Mouse (Mus musculus): Measurements from ENCODE around the gene Atxn2. TPM values are rescaled to one million over a fixed set of nuclear protein-coding genes. Genes with fewer than 3 reads are reported as not detected.

The Atxn2 gene
- polyA plus RNA-seq, 1 experiment from 2014 or later = 74.4 TPM

GRCm38 (mm10) chr5:121815867-121816380 is 104.8 kb downstream of the Atxn2 start:
- DNase-seq (ENCODE audit: low spot score) = no peak

GRCm38 (mm10) chr5:121816611-121817010 is 105.5 kb downstream of the Atxn2 start:
- ATAC-seq (ENCODE audit: insufficient number of reproducible peaks, low FRiP score, low TSS enrichment, low read depth) (no peak), DNase-seq (ENCODE audit: low spot score) (no peak)
- Histone ChIP-seq H3K27ac (replicated peaks; ENCODE audit: low read depth, low read length) (no peak overlapping the region), H3K4me2 (ENCODE audit: low read depth, severe bottlenecking) (no peak overlapping the region), H3K27me3 (ENCODE audit: control insufficient read depth, insufficient read depth, low read length) (no peaks in the 10 kb centered on the region), H3K9me3 (ENCODE audit: control insufficient read depth, low read length) (no peaks in the 10 kb centered on the region), H3K36me3 (ENCODE audit: control insufficient read depth, insufficient read depth, low read length) (peaks cover 42% of the 10 kb centered on the region), H3K9ac (ENCODE audit: low read length) (no peak overlapping the region), H3K4me3 (ENCODE audit: low read depth, low read length) (no peak overlapping the region), H3K4me1 (ENCODE audit: control insufficient read depth, insufficient read depth, low read length) (no peaks in the 10 kb centered on the region)
- WGBS = 93% methylated on average over 2 of the region's 2 CpGs

More at GRCm38 (mm10) chr5:121815867-121816380, 104.8 kb downstream of the Atxn2 start:
- Histone ChIP-seq H3K36me3 (ENCODE audit: control insufficient read depth, insufficient read depth, low read length) (peaks cover 48% of the 10 kb centered on the region), H3K27ac (replicated peaks; ENCODE audit: low read depth, low read length) (no peak overlapping the region), H3K27me3 (ENCODE audit: control insufficient read depth, insufficient read depth, low read length) (no peaks in the 10 kb centered on the region), H3K4me2 (ENCODE audit: low read depth, severe bottlenecking) (no peak overlapping the region), H3K9ac (ENCODE audit: low read length) (no peak overlapping the region), H3K4me1 (ENCODE audit: control insufficient read depth, insufficient read depth, low read length) (no peaks in the 10 kb centered on the region), H3K9me3 (ENCODE audit: control insufficient read depth, low read length) (no peaks in the 10 kb centered on the region), H3K4me3 (ENCODE audit: low read depth, low read length) (no peak overlapping the region)
- 93% methylated on average over 8 of the region's 8 CpGs for WGBS
- ATAC-seq (ENCODE audit: insufficient number of reproducible peaks, low FRiP score, low TSS enrichment, low read depth) = no peak

GRCm38 (mm10) chr5:121817551-121817950 is 106.4 kb downstream of the Atxn2 start:
- Histone ChIP-seq H3K27me3 (ENCODE audit: control insufficient read depth, insufficient read depth, low read length) (no peaks in the 10 kb centered on the region), H3K9ac (ENCODE audit: low read length) (no peak overlapping the region), H3K4me2 (ENCODE audit: low read depth, severe bottlenecking) (no peak overlapping the region), H3K9me3 (ENCODE audit: control insufficient read depth, low read length) (no peaks in the 10 kb centered on the region), H3K4me3 (ENCODE audit: low read depth, low read length) (no peak overlapping the region), H3K4me1 (ENCODE audit: control insufficient read depth, insufficient read depth, low read length) (no peaks in the 10 kb centered on the region), H3K27ac (replicated peaks; ENCODE audit: low read depth, low read length) (no peak overlapping the region), H3K36me3 (ENCODE audit: control insufficient read depth, insufficient read depth, low read length) (peaks cover 36% of the 10 kb centered on the region)
- no peak for DNase-seq (ENCODE audit: low spot score)
- ATAC-seq (ENCODE audit: insufficient number of reproducible peaks, low FRiP score, low TSS enrichment, low read depth) = no peak
- WGBS = 91% methylated on average over 9 of the region's 9 CpGs

- no peak overlapping the region for H3K4me2 ChIP-seq (ENCODE audit: low read depth, severe bottlenecking)
- H3K36me3 ChIP-seq (ENCODE audit: control insufficient read depth, insufficient read depth, low read length) = peaks cover 29% of the 10 kb centered on the region
- peaks cover 4% of the 10 kb centered on the region; the same call in 1 of the 2 replicates for H3K4me1 ChIP-seq (ENCODE audit: control insufficient read depth, insufficient read depth, low read length)
- no peaks in the 10 kb centered on the region for H3K9me3 ChIP-seq (ENCODE audit: control insufficient read depth, low read length)
- WGBS = 96% methylated on average over 7 of the region's 7 CpGs
- H3K4me3 ChIP-seq (ENCODE audit: low read depth, low read length) = no peak overlapping the region
- ATAC-seq (ENCODE audit: insufficient number of reproducible peaks, low FRiP score, low TSS enrichment, low read depth) = no peak
- no peaks in the 10 kb centered on the region for H3K27me3 ChIP-seq (ENCODE audit: control insufficient read depth, insufficient read depth, low read length)
- DNase-seq (ENCODE audit: low spot score) = no peak
- no peak overlapping the region for H3K27ac ChIP-seq (replicated peaks; ENCODE audit: low read depth, low read length)
- no peak overlapping the region for H3K9ac ChIP-seq (ENCODE audit: low read length)
Observed at GRCm38 (mm10) chr5:121818401-121818800, 107.3 kb downstream of the Atxn2 start.

GRCm38 (mm10) chr5:121818862-121819261 is 107.7 kb downstream of the Atxn2 start:
- Histone ChIP-seq H3K9ac (ENCODE audit: low read length) (no peak overlapping the region), H3K27ac (replicated peaks; ENCODE audit: low read depth, low read length) (no peak overlapping the region), H3K4me3 (ENCODE audit: low read depth, low read length) (no peak overlapping the region), H3K9me3 (ENCODE audit: control insufficient read depth, low read length) (no peaks in the 10 kb centered on the region), H3K36me3 (ENCODE audit: control insufficient read depth, insufficient read depth, low read length) (peaks cover 27% of the 10 kb centered on the region), H3K4me1 (ENCODE audit: control insufficient read depth, insufficient read depth, low read length) (peaks cover 8% of the 10 kb centered on the region; the same call in 1 of the 2 replicates), H3K4me2 (ENCODE audit: low read depth, severe bottlenecking) (no peak overlapping the region), H3K27me3 (ENCODE audit: control insufficient read depth, insufficient read depth, low read length) (no peaks in the 10 kb centered on the region)
- WGBS = 84% methylated on average over 4 of the region's 4 CpGs
- DNase-seq (ENCODE audit: low spot score) (no peak), ATAC-seq (ENCODE audit: insufficient number of reproducible peaks, low FRiP score, low TSS enrichment, low read depth) (no peak)

GRCm38 (mm10) chr5:121819559-121819958 is 108.4 kb downstream of the Atxn2 start:
- WGBS = 95% methylated on average over 5 of the region's 5 CpGs
- no peaks in the 10 kb centered on the region for H3K9me3 ChIP-seq (ENCODE audit: control insufficient read depth, low read length)

GRCm38 (mm10) chr5:121820161-121820560 is 109.0 kb downstream of the Atxn2 start:
- 82% methylated on average over 2 of the region's 2 CpGs for WGBS
- H3K36me3 ChIP-seq (ENCODE audit: control insufficient read depth, insufficient read depth, low read length) = peaks cover 25% of the 10 kb centered on the region
- no peaks in the 10 kb centered on the region for H3K9me3 ChIP-seq (ENCODE audit: control insufficient read depth, low read length)
- DNase-seq (ENCODE audit: low spot score) (no peak), ATAC-seq (ENCODE audit: insufficient number of reproducible peaks, low FRiP score, low TSS enrichment, low read depth) (no peak)
- no peak overlapping the region for H3K4me2 ChIP-seq (ENCODE audit: low read depth, severe bottlenecking)
- no peak overlapping the region for H3K27ac ChIP-seq (replicated peaks; ENCODE audit: low read depth, low read length)
- peaks cover 11% of the 10 kb centered on the region; the same call in 1 of the 2 replicates for H3K4me1 ChIP-seq (ENCODE audit: control insufficient read depth, insufficient read depth, low read length)
- H3K27me3 ChIP-seq (ENCODE audit: control insufficient read depth, insufficient read depth, low read length) = no peaks in the 10 kb centered on the region
- H3K9ac ChIP-seq (ENCODE audit: low read length) = no peak overlapping the region
- no peak overlapping the region for H3K4me3 ChIP-seq (ENCODE audit: low read depth, low read length)

More at GRCm38 (mm10) chr5:121819559-121819958, 108.4 kb downstream of the Atxn2 start:
- DNase-seq (ENCODE audit: low spot score) (no peak), ATAC-seq (ENCODE audit: insufficient number of reproducible peaks, low FRiP score, low TSS enrichment, low read depth) (no peak)
- no peaks in the 10 kb centered on the region for H3K27me3 ChIP-seq (ENCODE audit: control insufficient read depth, insufficient read depth, low read length)
- no peak overlapping the region for H3K4me3 ChIP-seq (ENCODE audit: low read depth, low read length)
- H3K4me2 ChIP-seq (ENCODE audit: low read depth, severe bottlenecking) = no peak overlapping the region
- no peak overlapping the region for H3K9ac ChIP-seq (ENCODE audit: low read length)
- H3K4me1 ChIP-seq (ENCODE audit: control insufficient read depth, insufficient read depth, low read length) = peaks cover 11% of the 10 kb centered on the region; the same call in 1 of the 2 replicates
- H3K36me3 ChIP-seq (ENCODE audit: control insufficient read depth, insufficient read depth, low read length) = peaks cover 25% of the 10 kb centered on the region
- no peak overlapping the region for H3K27ac ChIP-seq (replicated peaks; ENCODE audit: low read depth, low read length)

GRCm38 (mm10) chr5:121820657-121821056 is 109.5 kb downstream of the Atxn2 start:
- Histone ChIP-seq H3K27ac (replicated peaks; ENCODE audit: low read depth, low read length) (no peak overlapping the region), H3K4me1 (ENCODE audit: control insufficient read depth, insufficient read depth, low read length) (peaks cover 11% of the 10 kb centered on the region; the same call in 1 of the 2 replicates)

GRCm38 (mm10) chr5:121821116-121821515 is 110.0 kb downstream of the Atxn2 start:
- Histone ChIP-seq H3K9ac (ENCODE audit: low read length) (no peak overlapping the region), H3K36me3 (ENCODE audit: control insufficient read depth, insufficient read depth, low read length) (peaks cover 25% of the 10 kb centered on the region), H3K27me3 (ENCODE audit: control insufficient read depth, insufficient read depth, low read length) (no peaks in the 10 kb centered on the region), H3K9me3 (ENCODE audit: control insufficient read depth, low read length) (no peaks in the 10 kb centered on the region), H3K4me3 (ENCODE audit: low read depth, low read length) (no peak overlapping the region), H3K4me1 (ENCODE audit: control insufficient read depth, insufficient read depth, low read length) (peaks cover 11% of the 10 kb centered on the region; the same call in 1 of the 2 replicates), H3K27ac (replicated peaks; ENCODE audit: low read depth, low read length) (no peak overlapping the region), H3K4me2 (ENCODE audit: low read depth, severe bottlenecking) (no peak overlapping the region)
- WGBS = 87% methylated on average over 5 of the region's 5 CpGs
- ATAC-seq (ENCODE audit: insufficient number of reproducible peaks, low FRiP score, low TSS enrichment, low read depth) (no peak), DNase-seq (ENCODE audit: low spot score) (no peak)

More at GRCm38 (mm10) chr5:121820657-121821056, 109.5 kb downstream of the Atxn2 start:
- no peaks in the 10 kb centered on the region for H3K9me3 ChIP-seq (ENCODE audit: control insufficient read depth, low read length)
- H3K36me3 ChIP-seq (ENCODE audit: control insufficient read depth, insufficient read depth, low read length) = peaks cover 25% of the 10 kb centered on the region
- DNase-seq (ENCODE audit: low spot score) = no peak
- no peak overlapping the region for H3K4me3 ChIP-seq (ENCODE audit: low read depth, low read length)
- no peaks in the 10 kb centered on the region for H3K27me3 ChIP-seq (ENCODE audit: control insufficient read depth, insufficient read depth, low read length)
- no peak overlapping the region for H3K4me2 ChIP-seq (ENCODE audit: low read depth, severe bottlenecking)
- no peak for ATAC-seq (ENCODE audit: insufficient number of reproducible peaks, low FRiP score, low TSS enrichment, low read depth)
- H3K9ac ChIP-seq (ENCODE audit: low read length) = no peak overlapping the region
- 95% methylated on average over 3 of the region's 3 CpGs for WGBS
